Mouse (Mus musculus) olfactory bulb, adult 2 months (tissue): Measurements from ENCODE around the gene Atp13a2. TPM values are rescaled to one million over a fixed set of nuclear protein-coding genes. Genes with fewer than 3 reads are reported as not detected.

ENCODE experiments used
- H3K27ac ChIP-seq: fragments of 200-500 bp; 2 replicates; pipeline ENCODE4 v1.5.1; 2012; ENCODE audit warnings: low read depth, low read length; ENCODE audit not compliant: insufficient read depth
- H3K4me1 ChIP-seq: fragments of 200-500 bp; 2 replicates; pipeline ENCODE4 v1.6.1; 2012; ENCODE audit warnings: low read length; ENCODE audit not compliant: control insufficient read depth, insufficient read depth
- H3K4me3 ChIP-seq: fragments of 200-500 bp; 2 replicates; pipeline ENCODE4 v1.5.1; 2012; ENCODE audit warnings: mild to moderate bottlenecking, low read depth, low read length, moderate library complexity; ENCODE audit not compliant: insufficient read depth
- CTCF ChIP-seq: fragments of 200-500 bp; IDR thresholded peaks from 2 replicates; pipeline ENCODE4 v1.5.1; 2012; ENCODE audit warnings: low read depth, mild to moderate bottlenecking, low read length, moderate library complexity; ENCODE audit not compliant: insufficient read depth
- POLR2A ChIP-seq: fragments of 200-500 bp; IDR thresholded peaks from 2 replicates; pipeline ENCODE4 v1.6.1; 2012; ENCODE audit warnings: mild to moderate bottlenecking, low read depth, low read length, moderate library complexity; ENCODE audit not compliant: insufficient read depth
- WGBS: fragments of 180-500 bp; shearing (Covaris S2); methylation state at CpG from one replicate; pipeline ENCODE4 v1.1.7; 2018; 5-methylcytosine and 5-hydroxymethylcytosine counted together
- polyA plus RNA-seq: library from polyadenylated mRNA; stranded (reverse); fragments of >200 nt; gene quantifications from 2 replicates; pipeline ENCODE4 v1.2.4, GENCODE M21; 2012; ENCODE audit warnings: low replicate concordance; ENCODE audit not compliant: missing spikeins, insufficient read depth, insufficient read length

Atp13a2 gene
- polyA plus RNA-seq: not detected in 2 replicates

GRCm38 (mm10) chr4:140986711-140987395 is at the start of gene Atp13a2:
Gene Atp13a2, plus strand, starts transcription at chr4:140986873.
- H3K4me1 ChIP-seq: peaks cover 26% of the 10 kb centered on the region
- under 1% methylated on average over 58 of the region's 58 CpGs for WGBS
- no peak for TF ChIP-seq CTCF
- peak; percentile 87 for TF ChIP-seq POLR2A
- H3K27ac ChIP-seq: peak within 1 kb of the TSS; percentile 38; the same call in 1 of the 2 replicates
- H3K4me3 ChIP-seq: peak within 1 kb of the TSS; percentile 87

- H3K4me3 ChIP-seq: no peak overlapping the region
- 94% methylated on average over 12 of the region's 12 CpGs for WGBS
- H3K27ac ChIP-seq: no peak overlapping the region
- no peak for TF ChIP-seq POLR2A
- no peak for TF ChIP-seq CTCF
- H3K4me1 ChIP-seq: no peaks in the 10 kb centered on the region
Observed at GRCm38 (mm10) chr4:140944356-140944755, 42.3 kb upstream of the Atp13a2 start.

- TF ChIP-seq POLR2A (no peak), CTCF (no peak)
- WGBS: 75% methylated on average over 5 of the region's 5 CpGs
- Histone ChIP-seq H3K27ac (no peak overlapping the region), H3K4me1 (no peaks in the 10 kb centered on the region), H3K4me3 (no peak overlapping the region)
Observed at GRCm38 (mm10) chr4:140944961-140945442, 41.7 kb upstream of the Atp13a2 start.

GRCm38 (mm10) chr4:140945571-140945970 is 41.1 kb upstream of the Atp13a2 start:
- WGBS: 93% methylated on average over 4 of the region's 4 CpGs
- Histone ChIP-seq H3K27ac (no peak overlapping the region), H3K4me3 (no peak overlapping the region), H3K4me1 (peaks cover 1% of the 10 kb centered on the region)
- TF ChIP-seq POLR2A (no peak), CTCF (no peak)

GRCm38 (mm10) chr4:140946048-140946447 is 40.6 kb upstream of the Atp13a2 start:
- TF ChIP-seq POLR2A: no peak
- no peak for TF ChIP-seq CTCF
- Histone ChIP-seq H3K4me1 (peaks cover 4% of the 10 kb centered on the region), H3K27ac (no peak overlapping the region), H3K4me3 (no peak overlapping the region)
- WGBS: 78% methylated on average over 4 of the region's 4 CpGs

GRCm38 (mm10) chr4:140946580-140947205 is 40.0 kb upstream of the Atp13a2 start:
- no peak overlapping the region for H3K4me3 ChIP-seq
- WGBS: 84% methylated on average over 14 of the region's 14 CpGs
- no peak overlapping the region for H3K27ac ChIP-seq
- TF ChIP-seq POLR2A (no peak), CTCF (no peak)
- peaks cover 6% of the 10 kb centered on the region for H3K4me1 ChIP-seq

- TF ChIP-seq POLR2A (no peak), CTCF (no peak)
- 93% methylated on average over 12 of the region's 12 CpGs for WGBS
- Histone ChIP-seq H3K4me1 (peaks cover 14% of the 10 kb centered on the region), H3K4me3 (no peak overlapping the region), H3K27ac (no peak overlapping the region)
Observed at GRCm38 (mm10) chr4:140947487-140948440, 38.9 kb upstream of the Atp13a2 start.

GRCm38 (mm10) chr4:140948481-140948880 is 38.2 kb upstream of the Atp13a2 start:
- WGBS: 92% methylated on average over 6 of the region's 6 CpGs

GRCm38 (mm10) chr4:140949052-140949451 is 37.6 kb upstream of the Atp13a2 start:
- TF ChIP-seq POLR2A (no peak), CTCF (no peak)
- Histone ChIP-seq H3K27ac (no peak overlapping the region), H3K4me1 (peaks cover 14% of the 10 kb centered on the region), H3K4me3 (no peak overlapping the region)
- 89% methylated on average over 8 of the region's 8 CpGs for WGBS

More at GRCm38 (mm10) chr4:140948481-140948880, 38.2 kb upstream of the Atp13a2 start:
- TF ChIP-seq CTCF (no peak), POLR2A (no peak)
- H3K27ac ChIP-seq: no peak overlapping the region
- H3K4me3 ChIP-seq: no peak overlapping the region
- H3K4me1 ChIP-seq: peaks cover 14% of the 10 kb centered on the region
